Mouse (Mus musculus) embryonic facial prominence, embryonic 12.5 days (tissue): Measurements from ENCODE around the gene Zfp839. TPM values are rescaled to one million over a fixed set of nuclear protein-coding genes. Genes with fewer than 3 reads are reported as not detected.

Source experiments
- ATAC-seq: fragments of 200-750 bp; cut with Nextera tagmentation; 2 replicates; pipeline ENCODE4 v1.8.0; 2017; ENCODE audit not compliant: insufficient number of reproducible peaks, insufficient read depth, low FRiP score, low TSS enrichment
- H3K27ac ChIP-seq: fragments of 300-500 bp; sonication (generic); 2 replicates; pipeline ENCODE4 v1.5.1; 2016; ENCODE audit warnings: mild to moderate bottlenecking
- H3K27me3 ChIP-seq: fragments of 300-500 bp; sonication (generic); 2 replicates; pipeline ENCODE4 v1.6.1; 2016; ENCODE audit warnings: mild to moderate bottlenecking, moderate library complexity
- H3K36me3 ChIP-seq: fragments of 300-500 bp; sonication (generic); 2 replicates; pipeline ENCODE4 v1.6.1; 2016; ENCODE audit warnings: mild to moderate bottlenecking
- H3K4me1 ChIP-seq: fragments of 300-500 bp; sonication (generic); 2 replicates; pipeline ENCODE4 v1.6.1; 2016
- H3K4me2 ChIP-seq: fragments of 300-500 bp; sonication (generic); replicated peaks from 2 replicates; pipeline ENCODE4 v1.6.1; 2016; ENCODE audit warnings: mild to moderate bottlenecking, moderate library complexity
- H3K4me3 ChIP-seq: fragments of 300-500 bp; sonication (generic); 2 replicates; pipeline ENCODE4 v1.5.1; 2016; ENCODE audit warnings: mild to moderate bottlenecking
- H3K9ac ChIP-seq: fragments of 300-500 bp; sonication (generic); 2 replicates; pipeline ENCODE4 v1.6.1; 2016; ENCODE audit warnings: mild to moderate bottlenecking, moderate library complexity
- H3K9me3 ChIP-seq: fragments of 300-500 bp; sonication (generic); 2 replicates; pipeline ENCODE4 v1.6.1; 2016; ENCODE audit warnings: mild to moderate bottlenecking, moderate library complexity
- WGBS: fragments of 180-500 bp; shearing (Covaris S2); methylation state at CpG from one replicate; pipeline ENCODE4 v1.1.7; 2016; 5-methylcytosine and 5-hydroxymethylcytosine counted together
- polyA plus RNA-seq: library from polyadenylated mRNA; unstranded; fragments of >200 nt; fragmentation: Nextera tagmentation; extraction: Ambion mirVana; gene quantifications from 2 replicates; pipeline ENCODE4 v1.2.1, GENCODE M21; 2016

Gene Zfp839
- polyA plus RNA-seq, 1 experiment from 2014 or later = 9.0 TPM

DNA sequence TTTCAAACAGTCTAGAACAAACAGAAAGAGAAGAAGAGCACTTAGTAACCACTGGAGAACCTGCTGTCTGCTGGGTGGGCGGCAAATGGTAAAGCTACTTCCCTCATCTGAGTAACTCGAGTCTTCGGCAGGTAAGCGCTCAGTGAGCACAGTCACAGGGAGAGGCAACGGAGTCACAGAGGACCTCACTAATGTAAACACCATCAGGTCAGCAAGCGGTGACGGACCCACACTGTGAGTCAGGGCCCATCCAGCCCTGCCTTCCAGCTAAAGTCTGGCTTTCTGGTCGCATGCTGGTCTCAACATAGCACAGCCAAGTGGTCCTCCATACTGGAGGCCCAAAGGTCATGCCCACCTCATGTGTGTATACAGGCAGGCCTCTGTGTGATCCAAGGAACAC lies 30.7 kb upstream of the Zfp839 start:
- Histone ChIP-seq H3K36me3 (no peaks in the 10 kb centered on the region), H3K27ac (no peak overlapping the region), H3K4me3 (no peak overlapping the region), H3K9me3 (no peaks in the 10 kb centered on the region), H3K27me3 (no peaks in the 10 kb centered on the region), H3K4me1 (no peaks in the 10 kb centered on the region), H3K9ac (no peak overlapping the region), H3K4me2 (no peak overlapping the region)
- ATAC-seq = no peak
- WGBS = 73% methylated on average over 8 of the region's 8 CpGs

DNA sequence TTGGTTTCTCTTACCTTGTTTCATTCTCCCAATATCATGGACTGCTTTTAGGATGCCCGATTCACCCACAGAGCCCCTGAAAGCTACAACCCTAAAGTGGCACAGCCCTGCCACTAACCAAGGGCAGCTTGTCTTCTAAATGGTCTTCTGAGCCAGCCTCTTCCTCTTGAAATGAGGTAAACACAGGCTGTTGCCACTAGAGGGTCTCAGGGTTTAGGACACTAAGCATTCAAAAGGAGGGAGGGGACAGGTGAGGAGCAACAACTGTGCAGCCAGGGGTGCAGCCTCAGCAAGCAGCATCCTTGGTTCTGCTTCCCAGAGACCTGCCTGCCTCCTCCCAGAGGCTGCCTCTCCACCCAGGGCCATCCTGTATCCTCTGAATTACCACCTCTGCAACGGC lies 28.3 kb upstream of the Zfp839 start:
- no peaks in the 10 kb centered on the region for H3K4me1 ChIP-seq
- H3K9ac ChIP-seq = no peak overlapping the region
- no peaks in the 10 kb centered on the region for H3K36me3 ChIP-seq
- no peak for ATAC-seq
- H3K4me3 ChIP-seq = no peak overlapping the region
- no peak overlapping the region for H3K4me2 ChIP-seq
- 85% methylated on average over 2 of the region's 2 CpGs for WGBS
- H3K27me3 ChIP-seq = no peaks in the 10 kb centered on the region
- no peak overlapping the region for H3K27ac ChIP-seq
- H3K9me3 ChIP-seq = no peaks in the 10 kb centered on the region

DNA sequence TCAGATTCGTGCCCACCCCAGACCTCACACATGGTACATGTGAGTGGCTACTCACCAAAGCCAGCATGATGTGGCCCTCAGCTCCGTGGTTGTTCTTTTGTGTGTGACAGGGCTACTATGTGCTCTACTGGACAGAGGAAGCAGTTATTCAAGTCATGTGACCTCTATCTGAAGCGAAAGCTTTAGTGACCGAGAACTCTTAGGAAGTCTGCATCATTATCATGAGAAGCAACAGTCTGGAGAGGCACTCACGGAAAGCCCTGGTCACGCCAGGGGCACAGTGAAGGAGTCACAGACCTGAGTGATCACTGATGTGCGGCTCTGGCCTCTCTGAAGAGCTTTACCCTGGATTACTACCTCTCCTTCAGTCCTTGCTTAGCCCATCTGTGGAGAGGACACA lies 27.7 kb upstream of the Zfp839 start:
- Histone ChIP-seq H3K4me2 (no peak overlapping the region), H3K36me3 (no peaks in the 10 kb centered on the region), H3K27ac (no peak overlapping the region), H3K4me3 (no peak overlapping the region), H3K4me1 (no peaks in the 10 kb centered on the region), H3K9ac (no peak overlapping the region), H3K27me3 (no peaks in the 10 kb centered on the region), H3K9me3 (no peaks in the 10 kb centered on the region)
- 88% methylated on average over 7 of the region's 7 CpGs for WGBS
- ATAC-seq = no peak

DNA sequence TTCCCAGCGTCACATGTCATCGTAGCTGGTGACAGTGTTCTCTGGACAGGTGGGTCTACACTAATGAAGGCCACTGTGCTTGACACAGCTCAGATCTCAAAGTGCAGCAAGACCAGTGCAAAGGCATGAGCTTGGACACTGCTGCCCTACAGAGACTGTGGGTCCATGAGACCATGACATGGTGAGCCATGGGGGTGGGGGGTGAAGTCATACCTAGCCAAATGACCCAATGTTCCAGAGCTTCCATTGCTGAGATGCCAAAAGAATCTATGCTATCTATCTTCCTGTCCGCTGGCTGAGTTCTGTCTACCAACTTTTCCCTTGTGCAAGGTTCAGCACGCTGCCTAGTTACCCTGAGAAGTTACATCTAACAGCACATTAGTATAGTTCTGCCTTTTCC lies 21.1 kb upstream of the Zfp839 start:
- H3K27me3 ChIP-seq = no peaks in the 10 kb centered on the region

DNA sequence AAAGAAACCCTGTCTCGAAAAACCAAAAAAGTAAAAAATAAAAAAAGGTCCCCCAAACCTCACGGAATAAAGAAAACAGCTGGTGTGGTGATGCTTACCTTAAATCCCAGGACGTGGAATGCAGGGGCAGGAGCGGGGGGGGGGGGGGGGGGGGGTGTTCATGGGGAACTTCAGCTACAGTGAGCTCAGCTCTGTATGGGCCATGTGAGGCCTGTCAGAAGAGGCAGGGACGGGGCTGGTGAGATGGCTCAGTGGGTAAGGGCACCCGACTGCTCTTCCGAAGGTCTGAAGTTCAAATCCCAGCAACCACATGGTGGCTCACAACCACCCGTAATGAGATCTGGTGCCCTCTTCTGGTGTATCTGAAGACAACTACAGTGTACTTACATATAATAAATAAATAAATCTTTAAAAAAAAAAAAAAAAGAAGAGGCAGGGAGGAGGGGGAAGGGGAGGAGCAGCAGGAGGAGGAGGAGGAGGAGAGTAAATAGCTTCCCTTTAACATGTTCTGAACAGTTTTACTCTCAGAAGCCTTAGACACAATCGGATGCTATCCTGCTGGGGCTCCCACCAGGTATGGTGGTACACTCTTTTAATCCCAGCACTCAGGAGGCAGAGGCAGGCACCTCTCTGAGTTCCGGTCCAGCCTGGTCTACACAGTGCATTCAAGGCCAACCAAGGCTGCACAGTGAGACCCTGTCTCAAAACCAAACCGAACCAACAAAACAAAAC lies 19.6 kb upstream of the Zfp839 start:
- Histone ChIP-seq H3K27ac (no peak overlapping the region), H3K4me3 (no peak overlapping the region), H3K36me3 (no peaks in the 10 kb centered on the region), H3K27me3 (no peaks in the 10 kb centered on the region), H3K9ac (no peak overlapping the region), H3K4me1 (no peaks in the 10 kb centered on the region), H3K4me2 (no peak overlapping the region), H3K9me3 (no peaks in the 10 kb centered on the region)
- ATAC-seq = no peak
- 82% methylated on average over 11 of the region's 11 CpGs for WGBS

More for the DNA sequence above, 21.1 kb upstream of the Zfp839 start:
- 96% methylated on average over 4 of the region's 4 CpGs for WGBS
- no peak for ATAC-seq
- Histone ChIP-seq H3K9me3 (no peaks in the 10 kb centered on the region), H3K4me3 (no peak overlapping the region), H3K9ac (no peak overlapping the region), H3K4me2 (no peak overlapping the region), H3K4me1 (no peaks in the 10 kb centered on the region), H3K36me3 (no peaks in the 10 kb centered on the region), H3K27ac (no peak overlapping the region)

DNA sequence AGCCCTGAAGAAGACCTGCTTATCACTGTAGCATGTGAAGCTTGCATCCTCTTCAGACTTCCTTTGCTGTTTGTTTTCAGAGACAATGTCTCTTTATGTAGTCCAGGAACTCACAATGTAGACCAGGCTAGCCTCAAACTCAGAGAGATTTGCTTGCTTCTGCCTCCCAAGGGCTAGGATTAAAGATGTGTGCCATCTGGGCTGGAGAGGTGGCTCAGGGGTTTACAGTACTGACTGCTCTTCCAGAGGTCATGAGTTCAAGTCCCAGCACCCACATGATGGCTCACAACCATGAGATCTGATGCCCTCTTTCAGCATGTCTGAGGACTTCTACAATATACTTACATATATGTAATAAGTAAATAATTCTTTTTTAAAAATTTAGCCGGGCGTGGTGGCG lies 14.9 kb upstream of the Zfp839 start:
- H3K4me2 ChIP-seq = no peak overlapping the region
- no peaks in the 10 kb centered on the region for H3K27me3 ChIP-seq
- no peak for ATAC-seq
- H3K27ac ChIP-seq = no peak overlapping the region
- 99% methylated on average over 3 of the region's 3 CpGs for WGBS
- no peak overlapping the region for H3K9ac ChIP-seq
- no peaks in the 10 kb centered on the region for H3K36me3 ChIP-seq
- H3K9me3 ChIP-seq = no peaks in the 10 kb centered on the region
- peaks cover 12% of the 10 kb centered on the region for H3K4me1 ChIP-seq
- no peak overlapping the region for H3K4me3 ChIP-seq

DNA sequence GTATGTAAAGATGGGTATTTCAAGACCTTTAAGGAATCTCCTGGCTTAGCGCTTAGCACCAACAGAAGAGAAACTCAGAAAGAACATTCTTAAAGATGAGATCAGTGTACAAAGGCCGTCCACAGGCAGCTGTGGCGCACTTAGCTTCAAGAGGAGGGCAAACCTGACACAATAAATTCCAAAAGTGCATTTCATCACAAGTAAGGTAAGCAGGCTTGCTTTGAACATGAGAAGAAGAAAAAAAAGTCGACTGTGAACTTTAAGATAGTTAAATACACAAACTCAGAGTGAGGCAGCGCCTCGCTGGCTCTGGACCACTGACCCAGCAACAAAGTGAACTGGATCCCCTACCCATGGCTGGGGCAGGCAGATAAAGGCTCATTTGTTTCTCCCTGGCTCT lies 13.3 kb upstream of the Zfp839 start:
- H3K27ac ChIP-seq = peak overlapping the region; percentile 71
- H3K9ac ChIP-seq = no peak overlapping the region
- no peaks in the 10 kb centered on the region for H3K27me3 ChIP-seq
- peak overlapping the region; percentile 17; the same call in 1 of the 2 replicates for H3K4me2 ChIP-seq
- no peak overlapping the region for H3K4me3 ChIP-seq
- ATAC-seq = no peak
- H3K36me3 ChIP-seq = no peaks in the 10 kb centered on the region
- no peaks in the 10 kb centered on the region for H3K9me3 ChIP-seq
- H3K4me1 ChIP-seq = peaks cover 12% of the 10 kb centered on the region
- whole genome bisulfite sequencing = 35% methylated on average over 6 of the region's 6 CpGs

DNA sequence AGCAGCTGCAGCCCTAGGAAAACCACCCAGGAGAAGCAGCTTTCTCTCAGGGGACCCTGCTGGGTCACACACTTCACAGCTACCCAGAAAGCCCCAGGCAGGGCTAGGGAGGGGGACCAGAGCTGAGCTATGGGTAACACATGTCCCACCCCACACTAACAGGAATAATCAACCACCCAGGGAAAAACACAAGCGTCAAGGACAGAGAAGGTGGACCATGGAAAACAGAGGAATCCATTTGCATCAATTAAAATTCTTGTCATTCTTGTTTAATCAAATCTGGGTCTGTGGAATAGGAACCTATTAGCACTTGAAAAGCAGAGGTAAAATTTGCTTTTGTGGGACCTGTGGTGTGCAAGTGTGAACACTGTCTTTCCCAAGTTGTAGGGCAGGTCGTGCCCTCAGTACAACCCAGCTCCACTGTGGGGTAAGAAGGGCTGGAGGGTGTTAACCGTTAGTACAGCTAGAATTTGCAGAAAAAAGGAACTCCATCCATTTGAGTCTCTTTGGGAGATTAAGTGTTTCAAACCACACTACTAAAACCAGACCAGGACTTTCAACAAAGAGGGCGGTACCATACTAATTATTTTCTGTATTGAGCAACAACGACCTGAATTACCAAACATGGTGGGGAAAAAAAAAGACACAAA lies 12.7 kb upstream of the Zfp839 start:
- no peak for ATAC-seq
- H3K9me3 ChIP-seq = no peaks in the 10 kb centered on the region
- H3K4me3 ChIP-seq = no peak overlapping the region
- H3K4me2 ChIP-seq = peak overlapping the region; percentile 17; the same call in 1 of the 2 replicates
- 34% methylated on average over 5 of the region's 5 CpGs for WGBS
- no peaks in the 10 kb centered on the region for H3K36me3 ChIP-seq
- peaks cover 12% of the 10 kb centered on the region for H3K4me1 ChIP-seq
- no peaks in the 10 kb centered on the region for H3K27me3 ChIP-seq
- no peak overlapping the region for H3K9ac ChIP-seq
- peak overlapping the region; percentile 71 for H3K27ac ChIP-seq

DNA sequence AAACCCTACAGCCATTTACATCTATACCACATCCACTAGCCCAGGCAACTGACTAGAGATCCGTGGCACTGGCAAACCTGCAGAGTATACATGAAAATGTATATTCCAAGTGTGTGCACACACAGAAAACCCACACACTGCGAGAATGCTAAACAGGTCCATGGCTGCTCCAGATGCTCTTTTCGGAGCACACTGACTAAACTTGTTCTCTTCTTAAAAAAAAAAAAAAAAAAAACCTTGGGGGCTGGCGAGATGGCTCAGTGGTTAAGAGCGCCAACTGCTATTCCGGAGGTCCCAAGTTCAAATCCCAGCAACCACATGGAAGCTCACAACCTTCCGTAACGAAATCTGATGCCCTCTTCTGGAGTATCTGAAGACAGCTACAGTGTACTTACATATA lies 12.2 kb upstream of the Zfp839 start:
- H3K27ac ChIP-seq = no peak overlapping the region
- H3K4me3 ChIP-seq = no peak overlapping the region
- ATAC-seq = no peak
- H3K4me2 ChIP-seq = no peak overlapping the region
- H3K9ac ChIP-seq = no peak overlapping the region
- peaks cover 12% of the 10 kb centered on the region for H3K4me1 ChIP-seq
- 86% methylated on average over 8 of the region's 8 CpGs for WGBS
- no peaks in the 10 kb centered on the region for H3K27me3 ChIP-seq
- H3K36me3 ChIP-seq = no peaks in the 10 kb centered on the region
- no peaks in the 10 kb centered on the region for H3K9me3 ChIP-seq

DNA sequence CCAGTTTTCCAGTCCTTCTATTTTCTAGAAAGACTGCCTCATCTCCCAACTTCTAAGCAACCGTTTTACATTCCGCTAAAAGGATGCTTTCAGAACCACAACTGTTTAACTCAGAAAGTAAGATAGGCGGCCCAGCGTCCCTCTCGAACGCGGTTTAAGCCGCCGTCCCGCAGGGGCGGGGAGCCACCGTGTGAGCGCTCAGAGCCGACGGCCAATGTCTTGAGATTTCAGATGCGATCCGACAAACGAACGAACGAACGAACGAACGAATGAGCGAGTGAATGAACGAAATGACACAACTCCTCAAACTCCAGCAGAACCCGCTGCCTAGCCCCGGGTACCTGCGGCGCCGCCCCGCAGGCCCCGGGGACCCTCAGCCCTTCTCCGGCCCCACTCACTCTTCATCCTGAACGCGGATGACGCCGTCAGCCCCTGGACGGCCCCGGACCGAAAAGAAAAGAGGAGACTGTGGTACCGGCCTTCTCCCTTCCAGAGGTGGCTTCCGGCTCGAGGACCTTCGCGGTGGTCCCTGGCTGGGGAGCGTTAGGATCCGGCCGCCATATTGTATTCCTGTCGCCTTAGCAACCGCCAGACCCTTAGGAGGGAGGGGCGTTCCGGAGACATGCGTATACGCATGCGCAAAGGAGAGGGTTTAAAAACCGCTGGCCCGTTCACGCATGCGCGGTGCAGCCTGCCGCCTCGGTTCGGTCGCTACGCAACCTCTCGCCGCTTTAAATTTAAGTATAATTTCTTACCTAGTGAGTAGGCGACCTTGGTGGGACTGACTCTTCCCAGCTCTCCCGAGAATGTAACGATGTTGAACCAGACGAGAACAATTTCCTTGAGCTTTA lies 9.5 kb upstream of the Zfp839 start, which contains the start of gene Mok:
TSS of gene Mok (minus strand) at position 592 of the 851 bp plus-strand sequence.
- Histone ChIP-seq H3K9ac (peak within 1 kb of the TSS; percentile 51), H3K9me3 (no peaks in the 10 kb centered on the region), H3K27ac (no peak within 1 kb of the TSS), H3K4me1 (peaks cover 12% of the 10 kb centered on the region), H3K36me3 (no peaks in the 10 kb centered on the region), H3K4me2 (peak within 1 kb of the TSS; percentile 65), H3K4me3 (peak within 1 kb of the TSS; percentile 73), H3K27me3 (no peaks in the 10 kb centered on the region)
- under 1% methylated on average over 71 of the region's 71 CpGs for WGBS
- peak; percentile 73 for ATAC-seq

DNA sequence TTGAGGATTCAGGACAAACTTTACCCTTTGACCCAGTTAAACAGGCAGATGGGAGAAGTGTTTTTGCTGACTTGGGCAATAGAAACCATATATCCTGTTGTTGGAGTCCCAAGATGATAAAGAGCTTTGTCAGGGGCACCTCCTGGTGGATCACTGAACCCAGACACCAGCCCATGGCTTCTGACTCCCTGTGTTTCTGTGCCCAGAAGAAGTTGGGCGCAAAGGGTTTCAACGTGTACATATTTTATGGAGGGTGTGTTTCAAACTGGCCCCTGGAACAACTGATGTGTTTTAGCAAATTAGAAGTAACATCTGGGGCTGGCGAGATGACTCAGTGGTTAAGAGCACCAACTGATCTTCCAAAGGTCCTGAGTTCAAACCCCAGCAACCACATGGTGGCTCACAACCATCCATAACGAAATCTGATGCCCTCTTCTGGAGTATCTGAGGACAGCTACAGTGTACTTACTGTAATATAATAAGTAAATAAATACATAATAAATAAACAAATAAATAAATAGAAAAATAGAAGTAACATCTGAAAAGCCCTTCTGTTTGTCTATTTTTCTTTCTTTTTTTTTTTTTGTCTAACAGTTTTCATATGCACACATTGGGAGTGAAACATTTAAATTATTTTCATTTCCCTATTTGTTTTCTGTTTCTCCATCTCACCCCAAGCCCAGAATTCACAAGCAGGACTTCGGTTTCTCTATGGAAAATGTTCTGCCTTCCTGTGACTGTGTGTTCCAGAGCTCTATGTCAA lies 8.1 kb upstream of the Zfp839 start:
- Histone ChIP-seq H3K36me3 (no peaks in the 10 kb centered on the region), H3K4me2 (no peak overlapping the region), H3K4me3 (no peak overlapping the region), H3K27me3 (0 out of 2 replicates have a peak, but pooled peaks cover 6% of the 10 kb centered on the region), H3K4me1 (peaks cover 15% of the 10 kb centered on the region), H3K9me3 (no peaks in the 10 kb centered on the region), H3K27ac (no peak overlapping the region), H3K9ac (no peak overlapping the region)
- ATAC-seq = no peak
- WGBS = 68% methylated on average over 5 of the region's 5 CpGs
